Mouse (Mus musculus): ENCODE measurements around the gene Gm28048. TPM values are rescaled to one million over a fixed set of nuclear protein-coding genes. Genes with fewer than 3 reads are reported as not detected.
A peak's percentile ranks its signal among the peaks of the same experiment; 100 is the strongest.

The Gm28048 gene
- polyA plus RNA-seq, 1 experiment = 0.05 TPM

DNA sequence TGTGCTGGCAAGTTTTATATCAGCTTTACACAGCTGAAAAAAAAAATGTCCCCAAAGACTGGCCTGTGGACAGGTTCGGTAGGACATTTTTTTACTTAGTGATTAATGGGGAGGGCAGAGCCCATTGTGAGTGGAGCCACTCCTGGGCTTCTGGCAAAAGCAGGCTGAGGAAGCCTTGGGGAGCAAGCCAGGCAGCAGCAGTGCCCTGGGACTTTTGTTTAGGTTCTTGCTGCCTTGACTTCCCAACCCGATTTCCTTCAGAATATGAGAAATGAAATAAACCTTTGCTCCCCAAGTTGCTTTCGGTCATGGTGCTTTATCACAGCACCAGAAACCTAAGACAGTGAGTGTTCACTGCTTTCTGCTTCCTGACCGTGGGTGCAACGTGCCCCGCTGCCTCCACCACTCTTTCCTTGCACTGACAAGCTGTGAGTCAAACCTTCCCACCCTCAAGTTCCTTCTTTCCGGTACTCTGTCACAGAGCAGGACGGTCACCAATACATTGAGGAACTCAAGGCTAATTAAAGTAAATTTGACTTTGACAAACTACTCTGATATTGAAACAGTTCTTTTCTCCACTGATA, 53.2 kb downstream of the Gm28048 start:
- Histone ChIP-seq H3K4me3 (ENCODE audit: extremely low read depth, insufficient read depth, insufficient read length) (no peak overlapping the region), H3K36me3 (ENCODE audit: control insufficient read depth, insufficient read depth, low read length) (no peaks in the 10 kb centered on the region), H3K27me3 (ENCODE audit: control insufficient read depth, insufficient read depth, low read length) (no peaks in the 10 kb centered on the region), H3K4me1 (ENCODE audit: control insufficient read depth, insufficient read depth, insufficient read length) (peaks cover 7% of the 10 kb centered on the region; the same call in 1 of the 2 replicates), H3K27ac (ENCODE audit: insufficient read depth, low read length) (no peak overlapping the region)
- TF ChIP-seq CTCF (IDR thresholded peaks at IDR 0.05; ENCODE audit: extremely low read depth, insufficient read depth, insufficient read length, insufficient replicate concordance) = no peak
- TF ChIP-seq POLR2A (IDR thresholded peaks at IDR 0.05; ENCODE audit: low read depth, low read length) = no peak
- 15% methylated on average over 8 of the region's 8 CpGs for WGBS
- DNase-seq (ENCODE audit: low read depth in 1 of 2, low spot score in 2 of 2) = peak in 1 of 2 experiments; percentile 18

- H3K27me3 ChIP-seq (ENCODE audit: control insufficient read depth, insufficient read depth, low read length) = no peaks in the 10 kb centered on the region
- 93% methylated on average over 2 of the region's 2 CpGs for WGBS
- H3K4me1 ChIP-seq (ENCODE audit: control insufficient read depth, insufficient read depth, insufficient read length) = peaks cover 6% of the 10 kb centered on the region
Measured at GRCm38 (mm10) chr11:22923606-22924005, 58.3 kb downstream of the Gm28048 start.

DNA sequence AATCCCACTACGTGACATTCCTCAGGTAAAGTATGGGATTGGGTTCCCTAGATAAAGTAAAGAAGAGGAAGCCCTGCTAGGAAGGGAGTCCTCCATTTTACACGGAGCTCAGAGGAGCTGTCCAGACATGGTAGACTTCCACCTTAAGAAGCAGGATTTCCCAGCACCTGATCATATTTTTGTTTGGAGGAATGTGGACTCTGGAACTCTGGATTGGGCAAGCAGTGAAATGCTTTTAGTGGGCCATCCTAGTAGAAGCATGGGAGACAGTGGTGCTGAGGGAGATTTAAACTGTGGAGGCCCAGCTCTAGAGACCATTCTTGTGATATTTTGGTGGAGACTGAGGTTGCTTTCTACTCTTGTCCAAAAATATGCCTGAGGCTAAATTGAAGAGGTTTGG, 59.3 kb downstream of the Gm28048 start:
- Histone ChIP-seq H3K27ac (ENCODE audit: insufficient read depth, low read length) (no peak overlapping the region), H3K4me1 (ENCODE audit: control insufficient read depth, insufficient read depth, insufficient read length) (peaks cover 3% of the 10 kb centered on the region), H3K27me3 (ENCODE audit: control insufficient read depth, insufficient read depth, low read length) (no peaks in the 10 kb centered on the region), H3K4me3 (ENCODE audit: extremely low read depth, insufficient read depth, insufficient read length) (no peak overlapping the region), H3K36me3 (ENCODE audit: control insufficient read depth, insufficient read depth, low read length) (no peaks in the 10 kb centered on the region)
- WGBS = 85% methylated on average over 2 of the region's 2 CpGs
- TF ChIP-seq CTCF (IDR thresholded peaks at IDR 0.05; ENCODE audit: extremely low read depth, insufficient read depth, insufficient read length, insufficient replicate concordance) = no peak
- TF ChIP-seq POLR2A (IDR thresholded peaks at IDR 0.05; ENCODE audit: low read depth, low read length) = no peak
- no peak for DNase-seq (ENCODE audit: low read depth in 1 of 2, low spot score in 2 of 2)

More at GRCm38 (mm10) chr11:22923606-22924005, 58.3 kb downstream of the Gm28048 start:
- TF ChIP-seq CTCF (IDR thresholded peaks at IDR 0.05; ENCODE audit: extremely low read depth, insufficient read depth, insufficient read length, insufficient replicate concordance) (no peak), POLR2A (IDR thresholded peaks at IDR 0.05; ENCODE audit: low read depth, low read length) (no peak)
- DNase-seq (ENCODE audit: low read depth in 1 of 2, low spot score in 2 of 2) = no peak
- Histone ChIP-seq H3K36me3 (ENCODE audit: control insufficient read depth, insufficient read depth, low read length) (no peaks in the 10 kb centered on the region), H3K27ac (ENCODE audit: insufficient read depth, low read length) (no peak overlapping the region), H3K4me3 (ENCODE audit: extremely low read depth, insufficient read depth, insufficient read length) (no peak overlapping the region)

DNA sequence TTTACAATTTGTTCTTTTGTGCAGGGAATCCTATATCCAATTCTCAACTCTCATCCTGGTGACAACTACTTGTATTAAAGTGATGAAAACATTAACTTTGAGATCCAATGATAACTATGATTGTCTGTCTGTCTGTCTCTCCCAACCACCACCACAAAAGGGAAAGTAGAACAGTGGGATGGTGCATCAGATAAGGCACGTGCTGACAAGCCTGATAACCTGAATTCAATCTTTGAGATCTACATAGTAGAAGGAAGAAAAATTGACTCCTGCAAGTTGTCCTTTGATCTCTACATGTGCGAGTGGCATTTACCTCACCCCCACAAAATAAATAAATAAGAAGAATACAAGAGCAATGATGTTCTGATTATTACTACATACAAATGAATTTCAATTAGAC, 62.6 kb downstream of the Gm28048 start:
- Histone ChIP-seq H3K4me1 (ENCODE audit: control insufficient read depth, insufficient read depth, insufficient read length) (peaks cover 5% of the 10 kb centered on the region), H3K36me3 (ENCODE audit: control insufficient read depth, insufficient read depth, low read length) (no peaks in the 10 kb centered on the region), H3K27me3 (ENCODE audit: control insufficient read depth, insufficient read depth, low read length) (no peaks in the 10 kb centered on the region), H3K4me3 (ENCODE audit: extremely low read depth, insufficient read depth, insufficient read length) (no peak overlapping the region), H3K27ac (ENCODE audit: insufficient read depth, low read length) (no peak overlapping the region)
- WGBS = 69% methylated on average over 2 of the region's 2 CpGs
- no peak for DNase-seq (ENCODE audit: low read depth in 1 of 2, low spot score in 2 of 2)
- TF ChIP-seq CTCF (IDR thresholded peaks at IDR 0.05; ENCODE audit: extremely low read depth, insufficient read depth, insufficient read length, insufficient replicate concordance) (no peak), POLR2A (IDR thresholded peaks at IDR 0.05; ENCODE audit: low read depth, low read length) (no peak)

- no peak for DNase-seq (ENCODE audit: low read depth in 1 of 2, low spot score in 2 of 2)
Measured at GRCm38 (mm10) chr11:22917786-22918185, 64.1 kb downstream of the Gm28048 start.

GRCm38 (mm10) chr11:22913744-22914143, 68.1 kb downstream of the Gm28048 start:
- Histone ChIP-seq H3K27me3 (ENCODE audit: control insufficient read depth, insufficient read depth, low read length) (no peaks in the 10 kb centered on the region), H3K36me3 (ENCODE audit: control insufficient read depth, insufficient read depth, low read length) (no peaks in the 10 kb centered on the region), H3K27ac (ENCODE audit: insufficient read depth, low read length) (no peak overlapping the region), H3K4me1 (ENCODE audit: control insufficient read depth, insufficient read depth, insufficient read length) (peaks cover 2% of the 10 kb centered on the region; the same call in 1 of the 2 replicates), H3K4me3 (ENCODE audit: extremely low read depth, insufficient read depth, insufficient read length) (no peak overlapping the region)
- DNase-seq (ENCODE audit: low read depth in 1 of 2, low spot score in 2 of 2) = no peak
- WGBS = 89% methylated on average over 4 of the region's 4 CpGs
- TF ChIP-seq POLR2A (IDR thresholded peaks at IDR 0.05; ENCODE audit: low read depth, low read length) = no peak

More at GRCm38 (mm10) chr11:22917786-22918185, 64.1 kb downstream of the Gm28048 start:
- Histone ChIP-seq H3K27me3 (ENCODE audit: control insufficient read depth, insufficient read depth, low read length) (no peaks in the 10 kb centered on the region), H3K27ac (ENCODE audit: insufficient read depth, low read length) (no peak overlapping the region), H3K36me3 (ENCODE audit: control insufficient read depth, insufficient read depth, low read length) (no peaks in the 10 kb centered on the region), H3K4me3 (ENCODE audit: extremely low read depth, insufficient read depth, insufficient read length) (no peak overlapping the region), H3K4me1 (ENCODE audit: control insufficient read depth, insufficient read depth, insufficient read length) (peaks cover 2% of the 10 kb centered on the region)
- no peak for TF ChIP-seq CTCF (IDR thresholded peaks at IDR 0.05; ENCODE audit: extremely low read depth, insufficient read depth, insufficient read length, insufficient replicate concordance)
- TF ChIP-seq POLR2A (IDR thresholded peaks at IDR 0.05; ENCODE audit: low read depth, low read length) = no peak
- 94% methylated on average over 7 of the region's 7 CpGs for WGBS

DNA sequence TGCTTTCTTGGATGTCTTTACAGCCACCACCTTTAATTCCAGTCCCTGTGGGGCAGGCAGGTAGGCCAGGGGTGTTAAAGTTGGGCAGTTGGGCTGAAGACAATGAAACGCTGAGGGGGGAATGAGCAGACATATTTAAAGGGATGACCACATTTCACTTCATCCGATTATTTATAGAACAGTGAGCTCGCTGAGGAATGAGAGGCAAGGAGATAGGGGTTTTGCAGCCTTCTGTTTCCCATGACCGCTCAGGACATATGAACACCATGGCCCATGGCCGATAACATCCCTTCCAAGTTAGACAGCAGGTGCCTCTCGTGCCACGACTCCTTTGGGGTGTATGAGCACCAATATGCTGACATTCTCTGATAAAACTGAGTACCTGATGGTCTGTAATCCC, 70.1 kb downstream of the Gm28048 start:
- TF ChIP-seq POLR2A (IDR thresholded peaks at IDR 0.05; ENCODE audit: low read depth, low read length) (no peak), CTCF (IDR thresholded peaks at IDR 0.05; ENCODE audit: extremely low read depth, insufficient read depth, insufficient read length, insufficient replicate concordance) (no peak)
- 92% methylated on average over 7 of the region's 7 CpGs for WGBS
- no peak overlapping the region for H3K27ac ChIP-seq (ENCODE audit: insufficient read depth, low read length)
- no peak overlapping the region for H3K4me3 ChIP-seq (ENCODE audit: extremely low read depth, insufficient read depth, insufficient read length)
- no peaks in the 10 kb centered on the region for H3K36me3 ChIP-seq (ENCODE audit: control insufficient read depth, insufficient read depth, low read length)
- peaks cover 2% of the 10 kb centered on the region; the same call in 1 of the 2 replicates for H3K4me1 ChIP-seq (ENCODE audit: control insufficient read depth, insufficient read depth, insufficient read length)
- DNase-seq (ENCODE audit: low read depth in 1 of 2, low spot score in 2 of 2) = no peak
- no peaks in the 10 kb centered on the region for H3K27me3 ChIP-seq (ENCODE audit: control insufficient read depth, insufficient read depth, low read length)
